Mouse (Mus musculus): Measurements from ENCODE around the gene Fxyd6. TPM values are rescaled to one million over a fixed set of nuclear protein-coding genes. Genes with fewer than 3 reads are reported as not detected.

Gene Fxyd6
- polyA plus RNA-seq, 1 experiment from 2014 or later: 364 TPM

- H3K27ac ChIP-seq: peak overlapping the region; percentile 87
Observed at GRCm38 (mm10) chr9:45433119-45433518, 63.1 kb downstream of the Fxyd6 start.

GRCm38 (mm10) chr9:45434171-45434570 is 64.2 kb downstream of the Fxyd6 start:
- Histone ChIP-seq H3K9me3 (no peaks in the 10 kb centered on the region), H3K4me1 (replicated peaks) (peaks cover 73% of the 10 kb centered on the region), H3K27me3 (peaks cover 38% of the 10 kb centered on the region), H3K4me2 (replicated peaks) (no peak overlapping the region), H3K27ac (peak overlapping the region; percentile 87; the same call in 1 of the 2 replicates), H3K36me3 (no peaks in the 10 kb centered on the region), H3K9ac (replicated peaks) (no peak overlapping the region), H3K4me3 (replicated peaks) (no peak overlapping the region)
- 68% methylated on average over 2 of the region's 2 CpGs for WGBS
- no peak for ATAC-seq

More at GRCm38 (mm10) chr9:45433119-45433518, 63.1 kb downstream of the Fxyd6 start:
- 0 out of 2 replicates have a peak overlapping the region, but pooled peaks have one; percentile 33 for H3K9ac ChIP-seq (replicated peaks)
- H3K27me3 ChIP-seq: peaks cover 44% of the 10 kb centered on the region
- H3K9me3 ChIP-seq: no peaks in the 10 kb centered on the region
- peak overlapping the region; percentile 55; the same call in 1 of the 2 replicates for H3K4me3 ChIP-seq (replicated peaks)
- ATAC-seq: no peak
- H3K4me1 ChIP-seq (replicated peaks): peaks cover 70% of the 10 kb centered on the region
- H3K36me3 ChIP-seq: no peaks in the 10 kb centered on the region
- 60% methylated on average over 9 of the region's 9 CpGs for WGBS
- peak overlapping the region; percentile 78 for H3K4me2 ChIP-seq (replicated peaks)

- Histone ChIP-seq H3K27ac (no peak overlapping the region), H3K4me1 (replicated peaks) (peaks cover 53% of the 10 kb centered on the region), H3K27me3 (0 out of 2 replicates have a peak, but pooled peaks cover 8% of the 10 kb centered on the region), H3K9ac (replicated peaks) (no peak overlapping the region), H3K9me3 (no peaks in the 10 kb centered on the region), H3K4me2 (replicated peaks) (no peak overlapping the region), H3K4me3 (replicated peaks) (no peak overlapping the region), H3K36me3 (no peaks in the 10 kb centered on the region)
- 77% methylated on average over 4 of the region's 4 CpGs for WGBS
- ATAC-seq: no peak
Observed at GRCm38 (mm10) chr9:45439025-45439424, 69.0 kb downstream of the Fxyd6 start.

GRCm38 (mm10) chr9:45440083-45440784 is 70.2 kb downstream of the Fxyd6 start:
- Histone ChIP-seq H3K27ac (no peak overlapping the region), H3K4me3 (replicated peaks) (no peak overlapping the region), H3K36me3 (no peaks in the 10 kb centered on the region), H3K9me3 (no peaks in the 10 kb centered on the region), H3K27me3 (0 out of 2 replicates have a peak, but pooled peaks cover 8% of the 10 kb centered on the region), H3K4me1 (replicated peaks) (peaks cover 46% of the 10 kb centered on the region), H3K4me2 (replicated peaks) (no peak overlapping the region), H3K9ac (replicated peaks) (no peak overlapping the region)
- WGBS: 81% methylated on average over 16 of the region's 16 CpGs
- ATAC-seq: no peak

GRCm38 (mm10) chr9:45444251-45444798 is 74.3 kb downstream of the Fxyd6 start:
- no peak for ATAC-seq
- 88% methylated on average over 5 of the region's 5 CpGs for WGBS
- H3K36me3 ChIP-seq: 0 out of 2 replicates have a peak, but pooled peaks cover 3% of the 10 kb centered on the region
- H3K9ac ChIP-seq (replicated peaks): no peak overlapping the region
- no peak overlapping the region for H3K27ac ChIP-seq
- H3K4me1 ChIP-seq (replicated peaks): peaks cover 31% of the 10 kb centered on the region
- no peaks in the 10 kb centered on the region for H3K9me3 ChIP-seq
- no peak overlapping the region for H3K4me2 ChIP-seq (replicated peaks)
- H3K27me3 ChIP-seq: peaks cover 9% of the 10 kb centered on the region
- no peak overlapping the region for H3K4me3 ChIP-seq (replicated peaks)

Other genes starting within 250 kb of the Fxyd6 start
- 0.13 and 0.17 TPM in 2 replicates for gene Scn4b, start 231.8 kb upstream of the Fxyd6 start, polyA plus RNA-seq (2015; fragmentation: Nextera tagmentation; extraction: Ambion mirVana)
- not detected in 2 replicates for gene BC049352, start 188.2 kb upstream of the Fxyd6 start, polyA plus RNA-seq (2015; fragmentation: Nextera tagmentation; extraction: Ambion mirVana)
- gene Tmprss4, start 166.1 kb upstream of the Fxyd6 start, polyA plus RNA-seq (2015; fragmentation: Nextera tagmentation; extraction: Ambion mirVana): not detected in 2 replicates
- 0.45 and 0.62 TPM in 2 replicates for gene Il10ra, start 101.0 kb upstream of the Fxyd6 start, polyA plus RNA-seq (2015; fragmentation: Nextera tagmentation; extraction: Ambion mirVana)
- not detected in 2 replicates for gene Tmprss13, start 51.1 kb upstream of the Fxyd6 start, polyA plus RNA-seq (2015; fragmentation: Nextera tagmentation; extraction: Ambion mirVana)
- gene Fxyd2, start 29.5 kb downstream of the Fxyd6 start, polyA plus RNA-seq (2015; fragmentation: Nextera tagmentation; extraction: Ambion mirVana): 3.6 and 5.5 TPM in 2 replicates
- 8.4 and 9.5 TPM in 2 replicates for gene Dscaml1, start 56.4 kb downstream of the Fxyd6 start, polyA plus RNA-seq (2015; fragmentation: Nextera tagmentation; extraction: Ambion mirVana)

Data from midbrain, embryonic 13.5 days (tissue).